Mouse (Mus musculus) heart, postnatal 0 days (tissue): ENCODE measurements around the gene Ppp2r5a.

Experiments
- CTCF ChIP-seq: IDR thresholded peaks from 2 replicates; pipeline ENCODE4 v1.5.1; 2016; ENCODE audit warnings: antibody characterized with exemption, control low read depth, low read depth
- EP300 ChIP-seq: IDR thresholded peaks from 2 replicates; pipeline ENCODE4 v1.6.1; 2016; ENCODE audit warnings: antibody characterized with exemption, low read depth

GRCm38 (mm10) chr1:191311296-191311898 lies 91.7 kb downstream of the Ppp2r5a start:
- TF ChIP-seq EP300 = no peak
- TF ChIP-seq CTCF = no peak
